Mouse (Mus musculus) G1E (cell line): ENCODE measurements around the gene Gm7697.
"Not testable (repeated sequence)": the region's sequence is repeated elsewhere in the genome, so short reads cannot be mapped to it uniquely, and the experiment has no call there.

Experiments
- CTCF ChIP-seq: IDR thresholded peaks from 2 replicates; pipeline ENCODE4 v1.5.1; 2012; ENCODE audit warnings: low read depth, low read length, inconsistent platforms, mixed read lengths
- GATA1 ChIP-seq: IDR thresholded peaks from 2 replicates; pipeline ENCODE4 v1.6.1; 2012; ENCODE audit warnings: borderline replicate concordance, low read length, inconsistent platforms, mixed read lengths
- POLR2AphosphoS5 ChIP-seq: IDR thresholded peaks from 2 replicates; pipeline ENCODE4 v1.6.1; 2012; ENCODE audit warnings: low read depth, low read length, inconsistent platforms; ENCODE audit not compliant: insufficient replicate concordance

DNA sequence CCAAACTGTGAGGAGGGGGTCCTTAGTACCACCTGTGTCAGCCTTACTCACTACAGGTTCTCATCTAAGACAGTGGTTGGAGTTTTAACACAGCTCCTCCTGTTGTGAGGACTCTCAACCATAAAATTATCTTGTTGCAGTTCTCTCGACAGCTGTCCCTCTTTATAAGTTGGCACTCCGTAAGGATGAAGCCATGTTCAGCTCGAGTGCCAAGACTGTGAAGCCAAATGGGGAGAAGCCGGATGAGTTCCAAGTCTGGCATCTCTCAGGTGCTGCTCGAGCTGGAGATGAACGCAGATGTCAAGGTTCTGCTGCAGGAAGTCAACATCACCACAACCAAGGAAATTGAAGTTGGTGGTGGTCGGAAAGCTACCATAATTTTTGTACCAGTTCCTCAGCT is 18.0 kb upstream of the Gm7697 start:
- TF ChIP-seq CTCF, GATA1, POLR2AphosphoS5: not testable (repeated sequence)
